Mouse (Mus musculus) frontal cortex, postnatal 10 days (tissue): Measurements from ENCODE around the gene Hopx.
A peak's percentile ranks its signal among the peaks of the same experiment; 100 is the strongest.

ENCODE experiments used
- DNase-seq, 2 experiments: peaks; one replicate each; pipeline ENCODE4 v3.0.0; 2022; ENCODE audit warnings: low spot score in 2 of 2, mixed read lengths in 1 of 2

Gene Hopx

GRCm38 (mm10) chr5:77114817-77115731, at the start of gene Hopx:
TSS of gene Hopx (minus strand) at chr5:77115121.
- DNase-seq = peak; percentile 39 to 45

GRCm38 (mm10) chr5:77163597-77163996, 48.7 kb upstream of the Hopx start:
- DNase-seq = no peak

DNA sequence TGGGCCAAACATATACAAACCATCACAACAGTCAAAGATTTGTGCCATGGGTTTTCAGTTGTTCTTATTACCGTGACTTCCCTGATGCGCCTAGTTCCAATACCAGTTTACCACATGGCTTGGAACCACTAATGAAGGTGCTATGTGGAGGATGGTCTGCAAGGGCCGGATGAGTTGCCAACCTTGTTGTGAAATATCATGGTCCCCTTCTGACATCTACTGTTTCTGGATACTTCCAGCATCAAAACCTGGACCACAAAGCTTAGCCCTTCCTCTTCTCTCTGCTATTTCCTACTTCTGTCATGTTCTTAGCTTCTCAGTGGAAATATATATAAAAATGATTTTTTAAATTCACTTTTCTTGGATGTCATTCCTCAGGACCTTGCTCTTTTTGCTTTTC, 47.6 kb upstream of the Hopx start:
- DNase-seq = no peak

- no peak for DNase-seq
Measured at GRCm38 (mm10) chr5:77157777-77158540, 43.0 kb upstream of the Hopx start.

DNA sequence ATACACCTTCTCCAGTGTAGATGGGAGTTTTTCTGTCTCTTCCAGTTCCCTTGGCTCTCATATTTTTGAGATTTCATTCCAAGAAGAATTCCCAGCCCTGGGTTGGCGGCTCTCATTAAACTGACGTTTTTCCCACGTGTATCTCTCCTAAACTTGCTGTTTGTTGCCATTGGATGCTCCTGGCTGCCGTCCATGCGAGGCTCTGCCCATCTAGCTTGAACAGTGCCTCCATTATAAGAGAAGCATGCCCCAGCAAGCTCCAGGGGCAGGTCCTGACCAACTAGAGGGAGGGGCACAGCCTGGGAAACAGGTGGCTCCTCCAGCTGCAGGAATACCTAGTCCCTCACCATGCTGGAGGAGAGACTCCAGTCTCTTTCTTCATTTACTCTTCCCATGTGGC, 42.0 kb upstream of the Hopx start:
- DNase-seq = no peak

DNA sequence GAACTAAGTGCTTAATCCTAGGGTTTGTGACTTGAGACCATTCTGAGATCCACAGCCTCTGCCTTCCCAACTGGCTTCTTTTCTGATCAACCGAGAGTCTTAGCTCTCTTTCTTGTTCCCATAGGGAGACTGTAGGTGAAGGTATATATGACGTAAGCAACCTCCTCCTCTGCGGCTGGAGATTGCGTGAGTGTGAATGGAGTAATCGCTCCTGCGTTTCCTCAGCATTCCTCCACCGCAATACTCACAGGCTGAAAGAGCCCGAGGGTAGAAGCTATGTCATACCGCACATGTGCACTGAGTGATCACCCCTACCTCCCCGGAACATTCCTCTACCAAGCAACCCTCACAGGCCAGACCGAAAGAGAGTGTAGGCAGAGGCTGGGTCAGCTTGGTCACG, 40.6 kb upstream of the Hopx start:
- no peak for DNase-seq

GRCm38 (mm10) chr5:77154812-77155211, 39.9 kb upstream of the Hopx start:
- no peak for DNase-seq

GRCm38 (mm10) chr5:77151738-77152137, 36.8 kb upstream of the Hopx start:
- no peak for DNase-seq

DNA sequence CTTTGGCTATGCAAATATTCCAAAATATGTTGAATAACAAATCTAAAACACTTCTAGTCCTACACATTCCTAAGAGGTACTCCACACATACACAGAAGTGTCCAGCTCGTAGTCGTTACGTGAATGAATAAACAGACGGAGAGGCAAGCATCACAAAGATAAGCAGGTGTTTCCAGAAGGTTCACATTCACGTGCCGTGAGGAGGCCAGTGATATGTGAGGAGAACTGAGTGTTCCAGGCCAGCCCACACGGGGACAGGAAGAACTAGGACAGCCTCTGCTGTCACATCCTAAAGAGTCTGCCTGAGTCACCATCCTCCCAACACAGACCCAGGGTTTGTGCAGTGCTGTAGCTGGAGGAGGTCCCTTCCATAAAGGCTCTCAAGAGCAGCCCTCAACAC, 36.2 kb upstream of the Hopx start:
- DNase-seq = no peak

DNA sequence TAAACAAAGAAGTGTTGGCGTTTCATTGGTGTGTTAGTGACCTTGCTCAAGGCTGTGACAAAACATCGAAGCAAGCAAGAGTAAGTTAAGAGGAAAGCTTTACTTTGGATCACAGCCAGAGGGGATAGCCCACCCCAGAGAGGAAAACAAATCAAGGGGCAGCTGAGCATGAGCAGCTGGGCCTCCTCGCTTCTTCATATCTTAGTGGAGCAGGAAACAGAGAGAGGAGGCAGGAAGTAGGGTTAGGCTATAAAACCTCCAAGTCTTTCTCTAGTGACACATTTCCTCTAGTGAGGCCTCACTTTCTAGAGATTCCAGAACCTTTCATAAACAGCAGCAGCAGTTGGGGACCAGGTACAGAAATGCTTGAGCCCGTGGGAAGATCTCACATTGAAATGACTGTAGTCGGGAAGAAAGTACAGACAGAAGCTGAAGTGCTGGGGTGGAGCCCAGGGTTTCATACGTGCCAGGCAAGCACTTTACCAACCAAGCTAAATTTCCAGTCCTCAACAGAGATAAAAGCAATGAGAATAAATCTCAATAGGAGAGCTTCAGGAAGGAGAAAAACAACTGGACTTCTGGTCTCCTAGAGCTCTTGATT, 33.2 kb upstream of the Hopx start:
- no peak for DNase-seq

DNA sequence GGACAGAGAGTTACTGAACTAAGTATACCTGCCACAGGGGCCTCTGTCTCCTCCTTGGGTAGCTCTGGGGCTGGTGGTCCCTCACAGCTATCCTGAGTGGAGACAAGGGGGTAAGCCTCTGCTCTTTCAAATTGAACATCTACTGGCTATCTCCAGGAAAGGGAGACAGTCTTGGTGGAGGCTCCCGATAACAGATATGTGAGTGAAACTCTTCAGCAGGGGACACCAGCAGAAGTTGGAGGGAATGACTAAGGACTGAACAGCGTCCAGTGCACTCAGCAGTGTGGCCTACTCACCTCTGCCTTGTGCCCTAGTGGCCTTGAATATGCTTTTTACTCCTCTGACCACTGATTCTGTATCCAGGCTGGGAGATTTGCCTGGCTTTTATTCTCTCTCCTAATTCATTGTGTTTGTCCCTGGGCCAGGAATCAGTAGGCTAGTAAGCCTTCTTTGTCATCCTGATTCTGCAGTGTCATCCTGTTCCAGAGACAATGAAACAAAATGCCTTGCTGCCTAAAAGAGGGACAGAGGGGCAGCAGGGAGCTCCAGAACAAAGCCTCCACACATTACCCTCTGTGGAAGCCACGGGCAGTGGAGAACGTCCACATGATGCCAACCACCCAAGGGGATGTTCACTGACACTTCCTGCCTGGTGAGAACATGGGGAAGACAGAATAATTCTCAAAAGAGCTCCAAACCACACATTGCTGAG, 31.7 kb upstream of the Hopx start:
- no peak for DNase-seq

- DNase-seq = no peak
Measured at GRCm38 (mm10) chr5:77144647-77145046, 29.7 kb upstream of the Hopx start.

DNA sequence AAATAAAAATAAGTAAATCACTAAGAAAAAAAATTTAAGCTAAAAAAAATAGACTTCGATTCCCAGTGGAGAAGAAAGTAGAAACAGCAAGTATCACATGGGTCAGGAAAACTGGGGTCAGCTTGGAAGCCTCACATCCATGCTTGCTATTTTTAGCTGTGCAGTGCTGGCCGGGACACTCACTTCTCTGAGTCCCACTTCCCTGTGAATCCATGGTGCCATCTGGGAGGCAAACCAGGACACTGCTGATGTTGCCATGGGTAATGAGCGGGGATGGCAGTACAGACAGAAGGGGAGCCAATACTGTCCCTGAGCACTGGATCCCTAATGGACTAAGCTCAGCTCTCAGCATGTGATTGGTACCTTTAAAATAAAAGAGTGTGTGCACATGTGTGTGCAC, 28.2 kb upstream of the Hopx start:
- DNase-seq = no peak

DNA sequence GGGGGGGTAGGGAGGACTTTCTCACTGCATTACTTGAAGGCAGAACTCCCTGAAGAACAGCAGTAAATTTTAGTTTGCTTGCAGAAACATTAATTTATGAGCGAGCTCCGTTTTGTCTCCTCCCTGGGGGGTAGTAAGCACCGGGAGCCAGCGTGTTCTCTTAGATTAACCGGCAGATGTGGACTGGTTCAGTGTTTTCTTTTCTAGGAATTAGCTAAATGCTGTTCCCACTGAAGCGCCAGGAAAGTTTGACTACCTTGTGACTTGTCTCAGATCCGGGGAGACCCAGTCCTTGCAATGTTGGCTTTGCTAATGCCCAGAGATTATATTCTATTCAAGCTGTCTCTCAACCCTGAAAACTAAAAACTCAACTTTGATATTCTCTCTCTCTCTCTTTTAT, 26.4 kb upstream of the Hopx start:
- no peak for DNase-seq

- no peak for DNase-seq
Measured at GRCm38 (mm10) chr5:77140861-77141260, 25.9 kb upstream of the Hopx start.

GRCm38 (mm10) chr5:77140108-77140507, 25.2 kb upstream of the Hopx start:
- DNase-seq = no peak

- peak; percentile 10 to 26 for DNase-seq
Measured at GRCm38 (mm10) chr5:77137701-77138265, 22.9 kb upstream of the Hopx start.

GRCm38 (mm10) chr5:77136684-77137224, 21.8 kb upstream of the Hopx start:
- DNase-seq = no peak

DNA sequence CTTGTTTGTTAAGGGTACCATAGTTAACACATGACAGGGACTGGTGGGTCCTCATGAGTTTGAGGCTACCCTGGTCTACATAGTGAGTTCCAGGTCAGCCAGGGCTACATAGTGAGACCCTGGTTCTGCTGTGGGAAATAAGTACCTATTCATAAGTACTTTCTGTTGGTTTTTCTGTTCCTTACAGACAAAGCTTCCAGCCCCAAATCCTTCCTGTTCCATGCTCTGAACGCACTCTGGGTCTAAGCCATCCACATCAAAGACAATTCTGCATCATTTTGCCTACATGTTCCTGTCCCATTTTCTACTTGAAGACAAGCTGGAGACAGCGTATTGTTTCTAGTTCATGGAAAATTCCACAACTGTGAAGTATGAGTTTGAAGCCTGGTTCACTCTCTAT, 20.0 kb upstream of the Hopx start:
- DNase-seq = no peak

DNA sequence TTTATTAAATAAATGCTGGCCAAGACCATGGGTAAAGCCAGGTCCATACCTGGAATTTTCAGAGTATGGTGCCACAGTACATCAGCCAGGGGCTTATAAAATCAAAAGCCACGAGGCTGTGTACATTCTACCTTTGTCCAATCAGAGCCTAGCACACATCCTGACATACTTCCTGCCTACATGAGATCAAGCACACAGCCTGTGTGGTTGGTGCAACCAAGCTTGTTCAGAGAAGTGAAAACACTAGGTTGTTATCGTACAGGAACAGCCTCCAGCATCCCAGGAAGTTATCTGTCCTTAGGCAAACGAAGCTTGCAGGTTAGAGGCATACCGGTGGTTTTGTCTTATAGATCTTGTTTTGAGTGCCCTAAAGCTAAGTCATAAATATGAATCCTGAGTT, 19.5 kb upstream of the Hopx start:
- DNase-seq = no peak

DNA sequence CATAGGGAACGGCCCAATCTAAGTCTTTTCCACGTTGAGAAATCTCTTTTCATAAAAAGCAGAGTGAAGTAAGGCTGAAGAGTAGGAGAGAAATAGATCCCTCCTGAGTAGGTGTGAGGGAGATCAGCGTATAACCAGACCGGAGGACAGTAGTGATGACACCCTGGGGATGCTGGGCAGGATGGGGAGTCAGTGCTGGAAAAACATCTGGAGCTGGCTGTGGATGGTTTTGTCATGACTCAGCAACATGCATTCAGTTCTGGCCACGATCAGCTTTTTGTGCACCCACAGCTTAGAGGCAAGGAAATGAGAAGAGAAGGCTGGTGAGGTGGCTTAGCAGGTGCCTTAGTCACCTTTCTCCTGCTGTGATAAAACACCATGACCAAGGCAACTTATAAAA, 19.0 kb upstream of the Hopx start:
- no peak for DNase-seq
